Mouse (Mus musculus): ENCODE measurements around the gene Atp9a. TPM values are rescaled to one million over a fixed set of nuclear protein-coding genes. Genes with fewer than 3 reads are reported as not detected.

Atp9a gene
- total RNA-seq, 1 experiment = 41.5 TPM

- 0 out of 4 replicates have a peak, but pooled peaks cover 0 to 2% of the 10 kb centered on the region in 2 experiments for H3K4me1 ChIP-seq (ENCODE audit: control insufficient read depth in 2 of 2, insufficient read depth in 2 of 2, low read length in 2 of 2, poor library complexity in 1 of 2)
- no peaks in the 10 kb centered on the region for H3K9me3 ChIP-seq (ENCODE audit: control insufficient read depth, insufficient read depth, low read depth, low read length)
- no peak overlapping the region; the same call in 1 of the 2 replicates for H3K27ac ChIP-seq (ENCODE audit: insufficient read depth, low read depth, low read length, poor library complexity, severe bottlenecking)
- H3K4me3 ChIP-seq (ENCODE audit: insufficient read depth in 1 of 2, low read depth in 1 of 2, low read length in 2 of 2, poor library complexity in 1 of 2, severe bottlenecking in 1 of 2) = no peak overlapping the region
- TF ChIP-seq ZNF384 (IDR thresholded peaks at IDR 0.05; ENCODE audit: low read depth, low read length) = no peak
- no peak for TF ChIP-seq CHD2 (IDR thresholded peaks at IDR 0.05; ENCODE audit: low read depth, low read length)
- TF ChIP-seq HCFC1 (IDR thresholded peaks at IDR 0.05; ENCODE audit: borderline replicate concordance, insufficient read depth, low read length) = no peak
- no peak for TF ChIP-seq MAFK (IDR thresholded peaks at IDR 0.05; ENCODE audit: insufficient read depth, low read depth, low read length)
- TF ChIP-seq ZC3H11A (IDR thresholded peaks at IDR 0.05; ENCODE audit: borderline replicate concordance, low read depth, low read length) = no peak
- in situ Hi-C loops (cut with MboI; ENCODE audit: low sequenced_read_pairs in 2 of 2, unreplicated experiment in 2 of 2) = loop anchor here in 1 of 2 experiments (25.0 kb wide), 1 partner anchor 378 kb away; no protein-coding TSS in a partner anchor
- no peak for DNase-seq (ENCODE audit: low read depth, low spot score)
- H3K9ac ChIP-seq (ENCODE audit: insufficient read depth, low read depth, low read length, poor library complexity, severe bottlenecking) = no peak overlapping the region
- H3K36me3 ChIP-seq (ENCODE audit: control insufficient read depth, insufficient read depth, low read length, poor library complexity, severe bottlenecking) = no peaks in the 10 kb centered on the region; the same call in 1 of the 2 replicates
Observed at GRCm38 (mm10) chr2:168640460-168640859, 101.7 kb downstream of the Atp9a start.

GRCm38 (mm10) chr2:168634881-168635280 is 107.3 kb downstream of the Atp9a start:
- Histone ChIP-seq H3K36me3 (ENCODE audit: control insufficient read depth, insufficient read depth, low read length, poor library complexity, severe bottlenecking) (no peaks in the 10 kb centered on the region), H3K27ac (ENCODE audit: insufficient read depth, low read depth, low read length, poor library complexity, severe bottlenecking) (no peak overlapping the region), H3K9me3 (ENCODE audit: control insufficient read depth, insufficient read depth, low read depth, low read length) (no peaks in the 10 kb centered on the region), H3K9ac (ENCODE audit: insufficient read depth, low read depth, low read length, poor library complexity, severe bottlenecking) (no peak overlapping the region), H3K4me1 (ENCODE audit: control insufficient read depth in 2 of 2, insufficient read depth in 2 of 2, low read length in 2 of 2, poor library complexity in 1 of 2) (peaks cover 0 to 9% of the 10 kb centered on the region in 2 experiments; a peak in 1 of 4 replicates), H3K4me3 (ENCODE audit: insufficient read depth in 1 of 2, low read depth in 1 of 2, low read length in 2 of 2, poor library complexity in 1 of 2, severe bottlenecking in 1 of 2) (no peak overlapping the region)
- TF ChIP-seq ZNF384 (IDR thresholded peaks at IDR 0.05; ENCODE audit: low read depth, low read length) (no peak), HCFC1 (IDR thresholded peaks at IDR 0.05; ENCODE audit: borderline replicate concordance, insufficient read depth, low read length) (no peak), ZC3H11A (IDR thresholded peaks at IDR 0.05; ENCODE audit: borderline replicate concordance, low read depth, low read length) (no peak), CHD2 (IDR thresholded peaks at IDR 0.05; ENCODE audit: low read depth, low read length) (no peak), MAFK (IDR thresholded peaks at IDR 0.05; ENCODE audit: insufficient read depth, low read depth, low read length) (no peak)
- no peak for DNase-seq (ENCODE audit: low read depth, low spot score)
- in situ Hi-C loops (cut with MboI; ENCODE audit: low sequenced_read_pairs in 2 of 2, unreplicated experiment in 2 of 2) = loop anchor here (10.0 to 25.0 kb wide), 2 partner anchors 160 to 373 kb away; no protein-coding TSS in a partner anchor

DNA sequence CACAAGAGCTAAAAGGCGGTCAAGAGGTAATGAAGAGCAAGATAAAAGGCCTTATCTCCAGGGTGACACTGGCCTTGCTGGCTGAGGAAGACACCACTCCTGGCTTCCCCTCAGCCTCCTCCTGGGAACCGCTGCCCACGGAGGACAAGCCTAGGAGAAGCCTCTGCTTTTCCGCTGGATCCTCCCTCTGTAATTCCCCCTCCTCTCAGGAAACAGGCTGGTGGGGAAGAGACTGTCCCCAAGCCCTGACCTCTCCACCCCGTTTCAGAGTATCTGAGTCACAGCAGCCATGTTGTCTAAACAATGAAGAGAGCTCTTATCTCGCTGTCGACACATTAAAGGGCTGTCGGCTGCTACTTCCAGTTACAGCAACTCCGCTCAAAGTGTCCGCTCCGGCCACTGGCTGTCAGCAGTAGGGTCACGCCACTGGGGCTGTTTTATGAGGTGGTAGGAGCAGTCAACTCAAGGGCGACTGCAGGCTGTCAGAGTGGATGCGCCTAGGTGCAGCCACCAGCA is 108.8 kb downstream of the Atp9a start:
- H3K9me3 ChIP-seq (ENCODE audit: control insufficient read depth, insufficient read depth, low read depth, low read length) = no peaks in the 10 kb centered on the region
- 0 out of 2 replicates have a peak overlapping the region, but pooled peaks have one; percentile 23 for H3K9ac ChIP-seq (ENCODE audit: insufficient read depth, low read depth, low read length, poor library complexity, severe bottlenecking)
- no peak for DNase-seq (ENCODE audit: low read depth, low spot score)
- no peaks in the 10 kb centered on the region for H3K36me3 ChIP-seq (ENCODE audit: control insufficient read depth, insufficient read depth, low read length, poor library complexity, severe bottlenecking)
- in situ Hi-C loops (cut with MboI; ENCODE audit: low sequenced_read_pairs in 2 of 2, unreplicated experiment in 2 of 2) = loop anchor here (10.0 to 25.0 kb wide), 2 partner anchors 159 to 371 kb away; no protein-coding TSS in a partner anchor
- TF ChIP-seq ZNF384 (IDR thresholded peaks at IDR 0.05; ENCODE audit: low read depth, low read length) (no peak), CHD2 (IDR thresholded peaks at IDR 0.05; ENCODE audit: low read depth, low read length) (no peak), ZC3H11A (IDR thresholded peaks at IDR 0.05; ENCODE audit: borderline replicate concordance, low read depth, low read length) (no peak)
- H3K27ac ChIP-seq (ENCODE audit: insufficient read depth, low read depth, low read length, poor library complexity, severe bottlenecking) = no peak overlapping the region
- peaks cover 0 to 8% of the 10 kb centered on the region in 2 experiments; a peak in 1 of 4 replicates for H3K4me1 ChIP-seq (ENCODE audit: control insufficient read depth in 2 of 2, insufficient read depth in 2 of 2, low read length in 2 of 2, poor library complexity in 1 of 2)
- peak overlapping the region in 1 of 2 experiments; percentile 42; a peak in 1 of 4 replicates for H3K4me3 ChIP-seq (ENCODE audit: insufficient read depth in 1 of 2, low read depth in 1 of 2, low read length in 2 of 2, poor library complexity in 1 of 2, severe bottlenecking in 1 of 2)

DNA sequence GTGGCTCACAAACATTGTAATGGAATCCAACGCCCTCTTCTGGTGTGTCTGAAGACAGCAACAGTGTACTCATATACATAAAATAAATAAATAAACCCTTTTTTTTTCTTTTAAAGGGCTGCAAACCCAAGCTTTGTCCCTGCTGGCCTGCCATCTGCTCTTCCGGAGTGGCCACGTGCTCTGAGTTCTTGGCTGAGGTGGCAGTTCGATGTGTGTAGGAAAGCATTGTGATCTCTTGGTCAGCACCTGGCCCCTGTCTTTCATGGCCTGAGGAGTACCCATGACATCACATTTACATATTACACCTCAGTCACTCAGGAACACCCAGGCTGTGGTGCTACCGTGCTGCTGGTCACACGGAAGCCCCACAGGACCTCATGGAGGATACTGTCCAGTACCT is 109.7 kb downstream of the Atp9a start:
- H3K9ac ChIP-seq (ENCODE audit: insufficient read depth, low read depth, low read length, poor library complexity, severe bottlenecking) = no peak overlapping the region
- H3K9me3 ChIP-seq (ENCODE audit: control insufficient read depth, insufficient read depth, low read depth, low read length) = no peaks in the 10 kb centered on the region
- H3K27ac ChIP-seq (ENCODE audit: insufficient read depth, low read depth, low read length, poor library complexity, severe bottlenecking) = no peak overlapping the region
- H3K36me3 ChIP-seq (ENCODE audit: control insufficient read depth, insufficient read depth, low read length, poor library complexity, severe bottlenecking) = no peaks in the 10 kb centered on the region
- DNase-seq (ENCODE audit: low read depth, low spot score) = no peak
- TF ChIP-seq ZC3H11A (IDR thresholded peaks at IDR 0.05; ENCODE audit: borderline replicate concordance, low read depth, low read length) = no peak
- H3K4me1 ChIP-seq (ENCODE audit: control insufficient read depth in 2 of 2, insufficient read depth in 2 of 2, low read length in 2 of 2, poor library complexity in 1 of 2) = peaks cover 0 to 8% of the 10 kb centered on the region in 2 experiments; a peak in 1 of 4 replicates
- in situ Hi-C loops (cut with MboI; ENCODE audit: low sequenced_read_pairs in 2 of 2, unreplicated experiment in 2 of 2) = loop anchor here (10.0 to 25.0 kb wide), 2 partner anchors 158 to 370 kb away; no protein-coding TSS in a partner anchor
- no peak overlapping the region for H3K4me3 ChIP-seq (ENCODE audit: insufficient read depth in 1 of 2, low read depth in 1 of 2, low read length in 2 of 2, poor library complexity in 1 of 2, severe bottlenecking in 1 of 2)
